Mouse (Mus musculus) CH12.LX (cell line): ENCODE measurements around the gene Clmp. TPM values are rescaled to one million over a fixed set of nuclear protein-coding genes. Genes with fewer than 3 reads are reported as not detected.

Experiments
- DNase-seq: peaks from one replicate; pipeline ENCODE4 v3.0.0-alpha.2; 2013; ENCODE audit errors: extremely low read depth
- H3K27ac ChIP-seq: 2 replicates; pipeline ENCODE4 v1.5.1; 2012; ENCODE audit warnings: low read depth, mild to moderate bottlenecking, control low read depth, moderate library complexity; ENCODE audit not compliant: insufficient read depth
- H3K27me3 ChIP-seq: replicated peaks from 2 replicates; pipeline ENCODE3; 2012; ENCODE audit warnings: inconsistent platforms
- H3K36me3 ChIP-seq, 2 experiments: replicated peaks in 1 of 2; 2 replicates each; pipeline versions ENCODE3 to v1.6.1; 2012; ENCODE audit warnings: inconsistent platforms in 1 of 2, low read length in 1 of 2, mild to moderate bottlenecking in 1 of 2, mixed read lengths in 1 of 2, moderate library complexity in 1 of 2; ENCODE audit not compliant: control insufficient read depth in 1 of 2, insufficient read depth in 1 of 2
- H3K4me1 ChIP-seq, 2 experiments: 2 replicates each; pipeline ENCODE4 v1.6.1; 2012; ENCODE audit warnings: inconsistent platforms in 1 of 2, moderate library complexity in 1 of 2; ENCODE audit not compliant: insufficient read depth in 2 of 2, control insufficient read depth in 1 of 2
- H3K4me2 ChIP-seq: 2 replicates; pipeline ENCODE4 v1.6.1; 2012; ENCODE audit warnings: low read depth, mild to moderate bottlenecking, control low read depth; ENCODE audit not compliant: poor library complexity, insufficient read depth, severe bottlenecking
- H3K4me3 ChIP-seq, 3 experiments: fragments of 150-350 bp in 1 of 3; sonication (generic) in 1 of 3; replicated peaks in 1 of 3; 2 replicates each; pipeline versions ENCODE3 to v1.5.1; 2011 to 2012; ENCODE audit warnings: low read depth in 2 of 3, low read length in 2 of 3, mild to moderate bottlenecking in 2 of 3, moderate library complexity in 2 of 3, control low read depth in 1 of 3, improper control_type of control experiment in 1 of 3, inconsistent platforms in 1 of 3, mixed read lengths in 1 of 3; ENCODE audit not compliant: poor library complexity in 1 of 3
- H3K79me2 ChIP-seq: replicated peaks from 2 replicates; pipeline ENCODE4 v1.6.1; 2012; ENCODE audit warnings: mild to moderate bottlenecking, moderate library complexity; ENCODE audit not compliant: control insufficient read depth, poor library complexity, insufficient read depth, severe bottlenecking; ENCODE audit errors: extremely low read depth
- H3K9ac ChIP-seq: 2 replicates; pipeline ENCODE4 v1.6.1; 2012; ENCODE audit warnings: low read depth, mild to moderate bottlenecking, control low read depth, moderate library complexity; ENCODE audit not compliant: insufficient read depth
- H3K9me3 ChIP-seq: replicated peaks from 2 replicates; pipeline ENCODE3; 2012; ENCODE audit warnings: low read length, inconsistent platforms, mixed read lengths
- BHLHE40 ChIP-seq: IDR thresholded peaks from 2 replicates; pipeline ENCODE4 v1.6.1; 2011; ENCODE audit warnings: mild to moderate bottlenecking, low read depth, low read length, improper control_type of control experiment
- CTCF ChIP-seq, 2 experiments: IDR thresholded peaks in 1 of 2; conservative IDR thresholded peaks in 1 of 2; 2 replicates each; pipeline ENCODE4 v1.5.1; 2011 to 2012; ENCODE audit warnings: low read depth in 2 of 2, low read length in 2 of 2, improper control_type of control experiment in 1 of 2, inconsistent platforms in 1 of 2, mild to moderate bottlenecking in 1 of 2, moderate library complexity in 1 of 2
- GABPA ChIP-seq: IDR thresholded peaks from 2 replicates; pipeline ENCODE4 v1.6.1; 2012; ENCODE audit warnings: low read depth, low read length, improper control_type of control experiment, inconsistent platforms; ENCODE audit not compliant: insufficient replicate concordance
- KAT2A ChIP-seq: IDR thresholded peaks from 2 replicates; pipeline ENCODE4 v1.6.1; 2012; ENCODE audit warnings: low read length, improper control_type of control experiment, inconsistent platforms; ENCODE audit not compliant: insufficient replicate concordance
- MAFK ChIP-seq: IDR thresholded peaks from 2 replicates; pipeline ENCODE4 v1.6.1; 2011; ENCODE audit warnings: low read length, improper control_type of control experiment; ENCODE audit not compliant: insufficient replicate concordance
- MEF2A ChIP-seq: IDR thresholded peaks from 2 replicates; pipeline ENCODE4 v1.6.1; 2014; ENCODE audit warnings: low read depth, mild to moderate bottlenecking, inconsistent platforms, low read length, improper control_type of control experiment, borderline replicate concordance
- MYC ChIP-seq: IDR thresholded peaks from 2 replicates; pipeline ENCODE4 v1.6.1; 2011; ENCODE audit warnings: low read depth, mild to moderate bottlenecking, improper control_type of control experiment, low read length
- NELFE ChIP-seq: IDR thresholded peaks from 2 replicates; pipeline ENCODE4 v1.6.1; 2011; ENCODE audit warnings: low read depth, low read length, improper control_type of control experiment
- POLR2A ChIP-seq: IDR thresholded peaks from 2 replicates; pipeline ENCODE4 v1.6.1; 2011; ENCODE audit warnings: low read depth, mild to moderate bottlenecking, improper control_type of control experiment, low read length
- RAD21 ChIP-seq: IDR thresholded peaks from 2 replicates; pipeline ENCODE4 v1.6.1; 2011; ENCODE audit warnings: low read depth, mild to moderate bottlenecking, low read length, improper control_type of control experiment, moderate library complexity
- RCOR1 ChIP-seq: conservative IDR thresholded peaks from 2 replicates; pipeline ENCODE4 v1.6.1; 2012; ENCODE audit warnings: low read depth, mild to moderate bottlenecking, inconsistent platforms, low read length, improper control_type of control experiment
- SMC3 ChIP-seq: IDR thresholded peaks from 2 replicates; pipeline ENCODE4 v1.6.1; 2011; ENCODE audit warnings: low read depth, low read length, improper control_type of control experiment
- dilution Hi-C: fragments of 300-500 bp; cut with MboI; formaldehyde crosslinking; loops from 2 replicates; pipeline ENCODE4 v1.14.3; 2020; ENCODE audit warnings: low sequenced_read_pairs; ENCODE audit not compliant: extremely low pct_unique_long_range_greater_than_20kb, extremely low pct_ligation_motif_present
- in situ Hi-C: fragments of 300-500 bp; cut with MboI; formaldehyde crosslinking; loops from 3 replicates; pipeline ENCODE4 v1.14.3; 2019; ENCODE audit warnings: low sequenced_read_pairs, low pct_ligation_motif_present, low pct_unique_long_range_greater_than_20kb, mixed read lengths
- polyA plus RNA-seq: library from polyadenylated mRNA; unstranded; fragments of >175 nt; gene quantifications from 2 replicates; pipeline ENCODE4 v1.2.1, GENCODE M21; 2012; ENCODE audit warnings: low read depth; ENCODE audit not compliant: insufficient read length
- total RNA-seq, 2 experiments: library from RNA; depleted of rRNA; stranded (reverse); fragments of 300-350 nt in 1 of 2; fragments of >200 nt in 1 of 2; gene quantifications; 2 replicates each; pipeline ENCODE4 v1.2.3; 2012 to 2014

Gene Clmp
- total and polyA plus RNA-seq, 3 experiments, result not detected

GRCm38 (mm10) chr9:40808061-40808906 is 122.5 kb downstream of the Clmp start:
- H3K27ac ChIP-seq, result no peak overlapping the region
- H3K9me3 ChIP-seq, result no peaks in the 10 kb centered on the region
- peaks cover 0 to 25% of the 10 kb centered on the region in 2 experiments; a peak in 2 of 4 replicates for H3K4me1 ChIP-seq
- peaks cover 37 to 58% of the 10 kb centered on the region in 2 experiments for H3K36me3 ChIP-seq
- H3K9ac ChIP-seq, result no peak overlapping the region
- DNase-seq, result peak; percentile 22
- TF ChIP-seq RCOR1, result no peak
- no peak for TF ChIP-seq CTCF (conservative IDR thresholded peaks at IDR 0.05 in 1 of 2, IDR thresholded peaks at IDR 0.05 in 1 of 2; ENCODE audit: low read depth in 2 of 2, low read length in 2 of 2)
- peak; percentile 19; the same call in 1 of the 2 replicates for TF ChIP-seq POLR2A
- in situ Hi-C loops (loop anchor here (25.0 kb wide), 1 partner anchor 179 kb away; no protein-coding TSS in a partner anchor), dilution Hi-C loops (no loop called here)
- peaks cover 9% of the 10 kb centered on the region for H3K79me2 ChIP-seq
- no peak overlapping the region for H3K4me2 ChIP-seq
- no peaks in the 10 kb centered on the region for H3K27me3 ChIP-seq
- no peak overlapping the region for H3K4me3 ChIP-seq

- H3K79me2 ChIP-seq, result peaks cover 3% of the 10 kb centered on the region
- dilution Hi-C loops, result no loop called here
- H3K4me3 ChIP-seq, result no peak overlapping the region
- H3K27me3 ChIP-seq, result no peaks in the 10 kb centered on the region
- peaks cover 0 to 28% of the 10 kb centered on the region in 2 experiments; a peak in 2 of 4 replicates for H3K4me1 ChIP-seq
- TF ChIP-seq KAT2A, result no peak
- TF ChIP-seq GABPA, result no peak
- no peak for TF ChIP-seq NELFE
- no peak for TF ChIP-seq BHLHE40
- no peak overlapping the region for H3K4me2 ChIP-seq
- no peak for DNase-seq
- no peak overlapping the region for H3K9ac ChIP-seq
- H3K27ac ChIP-seq, result no peak overlapping the region
- in situ Hi-C loops, result loop anchor here (25.0 kb wide), 1 partner anchor 178 kb away; no protein-coding TSS in a partner anchor
- no peaks in the 10 kb centered on the region for H3K9me3 ChIP-seq
- peaks cover 31 to 55% of the 10 kb centered on the region in 2 experiments for H3K36me3 ChIP-seq
Observed at GRCm38 (mm10) chr9:40808907-40809280, 123.1 kb downstream of the Clmp start.

- Histone ChIP-seq H3K4me2 (no peak overlapping the region), H3K79me2 (no peaks in the 10 kb centered on the region), H3K9me3 (no peaks in the 10 kb centered on the region), H3K36me3 (peaks cover 6 to 31% of the 10 kb centered on the region in 2 experiments), H3K9ac (no peak overlapping the region), H3K4me1 (peaks cover 0 to 14% of the 10 kb centered on the region in 2 experiments; a peak in 1 of 4 replicates), H3K4me3 (no peak overlapping the region), H3K27ac (no peak overlapping the region), H3K27me3 (no peaks in the 10 kb centered on the region)
- in situ Hi-C loops (loop anchor here (10.0 to 25.0 kb wide), 2 partner anchors 175 to 383 kb away; no protein-coding TSS in a partner anchor), dilution Hi-C loops (no loop called here)
- TF ChIP-seq MAFK (no peak), MYC (peak; percentile 61; the same call in 1 of the 2 replicates), SMC3 (peak; percentile 30), CTCF (conservative IDR thresholded peaks at IDR 0.05 in 1 of 2, IDR thresholded peaks at IDR 0.05 in 1 of 2; ENCODE audit: low read depth in 2 of 2, low read length in 2 of 2) (peak; percentile 34 to 56; a peak in 3 of 4 replicates), MEF2A (no peak), RAD21 (peak; percentile 34)
- DNase-seq, result peak; percentile 49
Observed at GRCm38 (mm10) chr9:40811860-40812259, 126.1 kb downstream of the Clmp start.
